Mouse (Mus musculus) small intestine, adult 2 months (tissue): ENCODE measurements around the gene Sprn. TPM values are rescaled to one million over a fixed set of nuclear protein-coding genes. Genes with fewer than 3 reads are reported as not detected.
A peak's percentile ranks its signal among the peaks of the same experiment; 100 is the strongest.

Experiments
- H3K27ac ChIP-seq: fragments of 200-500 bp; 2 replicates; pipeline ENCODE4 v1.5.1; 2012; ENCODE audit warnings: low read depth, low read length, control low read depth, inconsistent platforms; ENCODE audit not compliant: insufficient read depth
- H3K27me3 ChIP-seq: fragments of 200-500 bp; 2 replicates; pipeline ENCODE4 v1.6.1; 2012; ENCODE audit warnings: mild to moderate bottlenecking, moderate library complexity, low read length, inconsistent platforms; ENCODE audit not compliant: control insufficient read depth, insufficient read depth
- H3K36me3 ChIP-seq: fragments of 200-500 bp; 2 replicates; pipeline ENCODE4 v1.6.1; 2012; ENCODE audit warnings: mild to moderate bottlenecking, low read length, control low read depth, inconsistent platforms; ENCODE audit not compliant: control insufficient read depth, insufficient read depth
- H3K4me1 ChIP-seq: fragments of 200-500 bp; 2 replicates; pipeline ENCODE4 v1.6.1; 2012; ENCODE audit warnings: low read length, inconsistent platforms, mixed read lengths; ENCODE audit not compliant: control insufficient read depth, insufficient read depth, insufficient read length
- H3K4me3 ChIP-seq: fragments of 200-500 bp; 2 replicates; pipeline ENCODE4 v1.5.1; 2012; ENCODE audit warnings: low read depth, mild to moderate bottlenecking, control low read depth, inconsistent platforms, low read length, moderate library complexity
- CTCF ChIP-seq: fragments of 200-500 bp; IDR thresholded peaks from 2 replicates; pipeline ENCODE4 v1.5.1; 2012; ENCODE audit warnings: low read depth, mild to moderate bottlenecking, control low read depth, inconsistent platforms, low read length, moderate library complexity, mixed read lengths; ENCODE audit not compliant: insufficient replicate concordance, insufficient read length; ENCODE audit errors: extremely low read depth
- POLR2A ChIP-seq: fragments of 200-500 bp; IDR thresholded peaks from 2 replicates; pipeline ENCODE4 v1.6.1; 2012; ENCODE audit warnings: low read depth, mild to moderate bottlenecking, control low read depth, inconsistent platforms, low read length, moderate library complexity
- WGBS: fragments of 180-500 bp; shearing (Covaris S2); methylation state at CpG from one replicate; pipeline ENCODE4 v1.1.7; 2018; 5-methylcytosine and 5-hydroxymethylcytosine counted together
- polyA plus RNA-seq: library from polyadenylated mRNA; depleted of rRNA; stranded (reverse); fragments of >200 nt; gene quantifications from 2 replicates; pipeline ENCODE4 v1.2.3, GENCODE M21; 2012

Sprn gene
- polyA plus RNA-seq, 1 experiment, result 0.34 TPM

DNA sequence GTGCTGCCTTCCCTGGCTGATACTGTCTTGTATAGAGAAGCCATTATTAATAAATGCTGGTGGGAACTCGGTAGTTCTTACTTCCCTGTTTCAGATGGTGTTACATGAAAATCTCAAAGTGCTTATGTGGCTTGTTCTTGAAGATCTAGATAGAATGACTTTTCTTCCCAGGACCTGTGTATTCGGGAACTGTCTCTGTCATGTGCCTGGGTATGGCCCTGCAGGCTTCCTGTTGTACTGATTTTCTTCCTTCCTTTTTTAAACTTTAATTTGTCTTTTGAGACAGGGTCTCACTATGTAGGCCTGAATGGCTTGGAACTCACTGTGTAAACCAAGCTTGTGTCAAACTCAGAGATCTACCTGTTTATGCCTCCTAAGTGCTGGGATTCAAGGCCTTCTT lies 26.8 kb downstream of the Sprn start:
- Histone ChIP-seq H3K36me3 (peaks cover 5% of the 10 kb centered on the region; the same call in 1 of the 2 replicates), H3K27ac (no peak overlapping the region), H3K4me1 (peaks cover 9% of the 10 kb centered on the region; the same call in 1 of the 2 replicates), H3K4me3 (no peak overlapping the region), H3K27me3 (no peaks in the 10 kb centered on the region)
- TF ChIP-seq POLR2A (no peak), CTCF (no peak)
- WGBS, result 83% methylated on average over 2 of the region's 2 CpGs

DNA sequence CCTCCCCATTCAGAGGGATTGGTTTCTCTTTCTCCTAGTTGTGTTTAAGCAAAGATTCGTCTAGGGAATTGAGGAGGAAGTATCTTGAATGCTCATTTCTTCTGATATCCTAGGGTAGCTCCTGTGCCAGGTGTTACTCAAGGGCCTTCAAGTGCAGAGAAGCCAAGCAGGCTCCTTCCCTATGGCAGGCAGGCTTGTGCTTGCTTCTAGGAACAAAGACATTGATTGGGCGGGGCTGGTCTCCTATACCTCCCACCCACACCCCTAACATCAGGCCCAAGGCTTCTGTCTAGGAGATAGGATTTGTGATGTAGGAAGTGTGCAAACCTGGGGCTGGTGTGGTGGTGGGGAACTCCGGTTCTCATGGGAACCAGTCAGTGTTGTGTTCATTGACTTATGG lies 27.7 kb downstream of the Sprn start:
- TF ChIP-seq CTCF (no peak), POLR2A (no peak)
- Histone ChIP-seq H3K4me1 (peaks cover 9% of the 10 kb centered on the region; the same call in 1 of the 2 replicates), H3K27me3 (no peaks in the 10 kb centered on the region), H3K27ac (peak overlapping the region; percentile 30; the same call in 1 of the 2 replicates), H3K4me3 (peak overlapping the region; percentile 30), H3K36me3 (peaks cover 5% of the 10 kb centered on the region; the same call in 1 of the 2 replicates)
- WGBS, result 41% methylated on average over 3 of the region's 3 CpGs

DNA sequence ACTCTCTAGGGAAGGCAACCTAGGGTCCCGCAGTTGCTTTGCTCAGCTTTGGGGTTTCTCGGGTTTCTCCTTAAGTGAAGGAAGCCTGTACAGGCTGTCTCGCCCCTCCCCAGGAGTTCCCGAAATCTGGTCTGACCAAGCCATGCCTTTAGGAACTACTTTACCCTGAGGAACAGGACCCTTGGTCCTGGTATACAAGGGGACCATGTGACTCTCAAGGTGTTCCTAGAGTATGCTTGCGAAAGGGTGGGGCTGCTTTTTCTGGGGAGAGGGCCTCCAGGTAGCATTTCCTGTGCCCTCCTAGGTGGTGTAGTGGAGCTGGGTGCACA lies 28.7 kb downstream of the Sprn start:
- H3K27ac ChIP-seq, result no peak overlapping the region
- TF ChIP-seq CTCF, result no peak
- H3K36me3 ChIP-seq, result peaks cover 5% of the 10 kb centered on the region; the same call in 1 of the 2 replicates
- 2% methylated on average over 5 of the region's 5 CpGs for WGBS
- H3K4me1 ChIP-seq, result peaks cover 9% of the 10 kb centered on the region; the same call in 1 of the 2 replicates
- H3K4me3 ChIP-seq, result peak overlapping the region; percentile 82
- no peaks in the 10 kb centered on the region for H3K27me3 ChIP-seq

DNA sequence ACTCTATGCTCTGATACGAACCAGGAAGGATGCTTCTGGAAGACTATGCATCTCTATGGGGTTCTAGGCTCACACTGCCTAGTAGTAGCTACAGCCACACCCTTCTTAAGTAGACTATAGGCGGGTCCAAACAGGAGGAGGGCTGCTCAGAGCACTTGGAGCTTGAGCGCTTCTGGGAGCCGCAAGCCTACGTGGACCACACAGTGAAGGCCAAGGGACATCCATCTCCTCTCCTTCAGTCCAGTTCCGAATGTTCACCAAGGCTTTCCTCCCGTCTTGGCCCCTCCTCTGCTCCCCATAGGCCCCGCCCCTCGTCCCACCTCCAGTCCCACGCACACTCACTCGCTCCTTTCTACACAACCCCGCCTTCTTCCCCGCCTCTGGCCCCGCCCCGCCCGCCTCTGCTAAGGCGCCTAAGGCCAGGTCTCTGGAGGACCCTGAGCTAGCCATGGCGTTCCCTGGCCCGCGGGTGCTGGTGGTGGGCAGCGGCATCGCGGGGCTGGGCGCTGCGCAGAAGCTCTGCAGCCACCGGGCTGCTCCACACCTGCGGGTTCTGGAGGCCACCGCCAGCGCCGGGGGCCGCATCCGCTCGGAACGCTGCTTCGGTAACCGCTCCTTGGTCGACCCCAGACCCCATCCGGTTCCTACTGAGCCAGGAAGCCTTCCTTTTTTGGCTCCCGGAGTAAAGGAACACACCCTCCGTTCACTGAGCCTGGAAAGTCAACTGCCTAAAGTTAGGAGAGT lies 29.2 kb downstream of the Sprn start:
- H3K36me3 ChIP-seq, result peaks cover 4% of the 10 kb centered on the region; the same call in 1 of the 2 replicates
- H3K27ac ChIP-seq, result peak overlapping the region; percentile 31; the same call in 1 of the 2 replicates
- peak overlapping the region; percentile 82 for H3K4me3 ChIP-seq
- H3K4me1 ChIP-seq, result peaks cover 9% of the 10 kb centered on the region; the same call in 1 of the 2 replicates
- TF ChIP-seq CTCF (no peak), POLR2A (peak; percentile 38; the same call in 1 of the 2 replicates)
- 1% methylated on average over 40 of the region's 40 CpGs for WGBS
- no peaks in the 10 kb centered on the region for H3K27me3 ChIP-seq

DNA sequence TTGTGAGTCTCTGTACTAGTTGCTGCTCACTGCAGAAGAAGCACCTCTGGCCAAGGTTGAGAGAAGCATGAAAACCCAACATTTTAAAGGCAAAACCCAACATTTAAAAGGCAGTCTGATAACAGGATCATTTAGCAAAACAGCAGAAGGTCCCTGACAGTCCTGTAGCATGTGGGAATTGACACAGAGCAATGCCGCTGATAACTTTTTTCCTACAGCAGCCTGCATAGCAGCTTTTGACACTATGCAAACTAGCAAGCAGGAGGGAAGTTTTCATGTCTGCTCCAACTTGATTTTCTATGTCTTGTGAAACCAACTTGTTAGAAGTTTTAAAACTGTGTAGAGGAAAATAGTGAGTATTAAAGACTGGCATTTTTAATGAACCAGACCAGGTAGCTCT lies 30.3 kb downstream of the Sprn start:
- Histone ChIP-seq H3K4me1 (peaks cover 11% of the 10 kb centered on the region; the same call in 1 of the 2 replicates), H3K27me3 (no peaks in the 10 kb centered on the region), H3K4me3 (no peak overlapping the region), H3K27ac (no peak overlapping the region), H3K36me3 (0 out of 2 replicates have a peak, but pooled peaks cover 1% of the 10 kb centered on the region)
- no peak for TF ChIP-seq POLR2A
- no peak for TF ChIP-seq CTCF
- WGBS, result 95% methylated on average over 1 of the region's 1 CpGs

DNA sequence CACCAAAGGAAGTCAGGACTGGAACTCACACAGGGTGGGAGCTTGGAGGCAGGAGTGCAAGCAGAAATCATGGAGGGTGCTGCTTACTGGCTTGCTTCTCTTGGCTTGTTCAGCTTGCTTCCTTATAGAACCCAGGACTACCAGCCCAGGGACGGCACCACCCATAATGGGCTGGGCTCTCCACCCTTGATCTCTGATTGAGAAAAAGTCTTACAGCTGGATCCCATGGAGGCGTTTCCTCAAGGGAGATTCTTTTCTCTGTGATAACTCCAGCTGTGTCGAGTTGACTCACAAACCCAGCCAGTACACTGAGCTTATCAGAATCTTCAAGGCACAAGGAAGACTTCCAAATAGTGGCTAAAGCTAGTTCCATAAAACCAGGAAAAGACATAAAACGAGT lies 31.9 kb downstream of the Sprn start:
- H3K4me3 ChIP-seq, result no peak overlapping the region; the same call in 1 of the 2 replicates
- H3K27me3 ChIP-seq, result no peaks in the 10 kb centered on the region
- no peaks in the 10 kb centered on the region for H3K36me3 ChIP-seq
- TF ChIP-seq CTCF, result no peak
- peak; percentile 41; the same call in 1 of the 2 replicates for TF ChIP-seq POLR2A
- peak overlapping the region; percentile 98 for H3K27ac ChIP-seq
- WGBS, result 15% methylated on average over 4 of the region's 4 CpGs
- H3K4me1 ChIP-seq, result peaks cover 11% of the 10 kb centered on the region; the same call in 1 of the 2 replicates

DNA sequence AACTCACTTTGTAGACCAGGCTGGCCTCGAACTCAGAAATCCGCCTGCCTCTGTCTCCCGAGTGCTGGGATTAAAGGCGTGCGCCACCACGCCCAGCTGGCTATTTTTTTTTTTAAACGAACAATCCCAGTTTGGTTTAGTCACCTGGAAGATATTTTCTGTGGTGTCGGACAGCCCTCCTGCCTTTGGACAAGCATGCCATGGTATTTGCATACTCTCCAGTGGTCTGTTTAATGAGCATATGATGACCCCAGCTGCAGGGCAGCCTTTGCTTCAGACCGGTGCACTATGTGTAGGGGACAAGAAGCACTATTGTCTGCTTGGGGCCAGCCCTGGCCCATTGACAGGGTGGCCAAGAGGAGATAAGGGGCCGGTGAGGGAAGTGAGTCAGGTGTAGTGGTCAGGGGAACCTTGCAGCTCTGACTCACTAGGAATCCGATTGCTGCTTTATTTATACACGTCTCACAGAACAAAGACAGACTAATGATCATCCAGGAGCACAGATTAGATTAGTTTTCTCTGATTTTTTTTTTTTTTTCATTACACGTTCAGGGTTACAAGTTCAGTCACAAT lies 33.3 kb downstream of the Sprn start:
- 61% methylated on average over 13 of the region's 13 CpGs for WGBS
- H3K4me1 ChIP-seq, result peaks cover 4% of the 10 kb centered on the region; the same call in 1 of the 2 replicates
- no peak for TF ChIP-seq POLR2A
- TF ChIP-seq CTCF, result no peak

More for the DNA sequence above, 33.3 kb downstream of the Sprn start:
- H3K36me3 ChIP-seq, result no peaks in the 10 kb centered on the region
- H3K27ac ChIP-seq, result peak overlapping the region; percentile 59; the same call in 1 of the 2 replicates
- no peaks in the 10 kb centered on the region for H3K27me3 ChIP-seq
- H3K4me3 ChIP-seq, result no peak overlapping the region
